Mouse (Mus musculus): ENCODE measurements around the gene Dock1.

Dock1 gene

GRCm38 (mm10) chr7:134945925-134946716 is 275.7 kb downstream of the Dock1 start:
- DNase-seq (ENCODE audit: low read depth, low spot score), result peak; percentile 42

- DNase-seq (ENCODE audit: low read depth, low spot score), result no peak
These were observed 288.6 kb downstream of the Dock1 start for GRCm38 (mm10) chr7:134959086-134959485.

GRCm38 (mm10) chr7:134960871-134961270 is 290.4 kb downstream of the Dock1 start:
- DNase-seq (ENCODE audit: low read depth, low spot score), result no peak

GRCm38 (mm10) chr7:134961608-134962007 is 291.2 kb downstream of the Dock1 start:
- no peak for DNase-seq (ENCODE audit: low read depth, low spot score)

- no peak for DNase-seq (ENCODE audit: low read depth, low spot score)
These were observed 319.8 kb downstream of the Dock1 start for GRCm38 (mm10) chr7:134990244-134990643.

GRCm38 (mm10) chr7:134990911-134991310 is 320.5 kb downstream of the Dock1 start:
- DNase-seq (ENCODE audit: low read depth, low spot score), result no peak

GRCm38 (mm10) chr7:134994983-134995382 is 324.5 kb downstream of the Dock1 start:
- no peak for DNase-seq (ENCODE audit: low read depth, low spot score)

- no peak for DNase-seq (ENCODE audit: low read depth, low spot score)
These were observed 331.8 kb downstream of the Dock1 start for GRCm38 (mm10) chr7:135002216-135002615.

- no peak for DNase-seq (ENCODE audit: low read depth, low spot score)
These were observed 332.4 kb downstream of the Dock1 start for GRCm38 (mm10) chr7:135002891-135003290.

- DNase-seq (ENCODE audit: low read depth, low spot score), result no peak
These were observed 335.6 kb downstream of the Dock1 start for GRCm38 (mm10) chr7:135005964-135006560.

- no peak for DNase-seq (ENCODE audit: low read depth, low spot score)
These were observed 337.6 kb downstream of the Dock1 start for GRCm38 (mm10) chr7:135008021-135008420.

- no peak for DNase-seq (ENCODE audit: low read depth, low spot score)
These were observed 340.5 kb downstream of the Dock1 start for GRCm38 (mm10) chr7:135010997-135011396.

GRCm38 (mm10) chr7:135017531-135017930 is 347.1 kb downstream of the Dock1 start:
- no peak for DNase-seq (ENCODE audit: low read depth, low spot score)

- DNase-seq (ENCODE audit: low read depth, low spot score), result no peak
These were observed 350.3 kb downstream of the Dock1 start for GRCm38 (mm10) chr7:135020762-135021161.

- DNase-seq (ENCODE audit: low read depth, low spot score), result no peak
These were observed 351.2 kb downstream of the Dock1 start for GRCm38 (mm10) chr7:135021544-135022100.

GRCm38 (mm10) chr7:135024531-135024930 is 354.1 kb downstream of the Dock1 start:
- no peak for DNase-seq (ENCODE audit: low read depth, low spot score)

GRCm38 (mm10) chr7:135028716-135029115 is 358.3 kb downstream of the Dock1 start:
- no peak for DNase-seq (ENCODE audit: low read depth, low spot score)

GRCm38 (mm10) chr7:135029136-135029535 is 358.7 kb downstream of the Dock1 start:
- no peak for DNase-seq (ENCODE audit: low read depth, low spot score)

- no peak for DNase-seq (ENCODE audit: low read depth, low spot score)
These were observed 361.0 kb downstream of the Dock1 start for GRCm38 (mm10) chr7:135031466-135031865.

- no peak for DNase-seq (ENCODE audit: low read depth, low spot score)
These were observed 364.4 kb downstream of the Dock1 start for GRCm38 (mm10) chr7:135034811-135035210.

- no peak for DNase-seq (ENCODE audit: low read depth, low spot score)
These were observed 365.2 kb downstream of the Dock1 start for GRCm38 (mm10) chr7:135035651-135036050.

- no peak for DNase-seq (ENCODE audit: low read depth, low spot score)
These were observed 368.5 kb downstream of the Dock1 start for GRCm38 (mm10) chr7:135038930-135039329.

Data from telencephalon, adult 2 months (tissue).